Mouse (Mus musculus): ENCODE measurements at regions not wholly inside any gene's neighbourhood (a gene's known extent, or its start where the extent isn't known, plus 50 kb on each side); places are given as distances from the start of the nearest gene placed in this dataset.

- no peak for DNase-seq
Observed at GRCm38 (mm10) chr4:134990651-134991050, 60.0 kb downstream of the Syf2 start.

GRCm38 (mm10) chr4:134993526-134994122 lies 62.9 kb downstream of the Syf2 start:
- peak; percentile 60 to 63 for DNase-seq

- DNase-seq: peak; percentile 90 to 97
Observed at GRCm38 (mm10) chr4:134994205-134994604, 63.5 kb downstream of the Syf2 start.

DNA sequence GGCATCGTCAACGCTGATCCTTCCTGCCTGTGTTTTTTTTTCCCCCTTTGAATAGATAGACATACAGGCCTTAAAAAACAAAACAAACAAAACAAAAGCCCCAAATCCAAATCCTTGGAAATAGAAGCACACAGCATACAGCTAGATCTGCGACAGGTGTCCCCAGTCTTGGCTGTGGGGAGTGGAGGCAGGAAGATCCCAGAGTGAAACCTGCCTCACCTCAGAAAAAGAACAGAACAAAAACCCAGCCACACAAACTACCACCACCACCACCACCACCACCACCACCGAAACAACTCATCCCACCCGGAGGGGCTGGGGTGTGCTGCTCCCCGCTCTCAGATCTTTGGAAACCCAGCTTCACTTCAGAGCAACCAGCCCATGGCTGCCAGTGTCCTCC lies 64.0 kb downstream of the Syf2 start:
- DNase-seq: peak in 1 of 2 experiments; percentile 36

DNA sequence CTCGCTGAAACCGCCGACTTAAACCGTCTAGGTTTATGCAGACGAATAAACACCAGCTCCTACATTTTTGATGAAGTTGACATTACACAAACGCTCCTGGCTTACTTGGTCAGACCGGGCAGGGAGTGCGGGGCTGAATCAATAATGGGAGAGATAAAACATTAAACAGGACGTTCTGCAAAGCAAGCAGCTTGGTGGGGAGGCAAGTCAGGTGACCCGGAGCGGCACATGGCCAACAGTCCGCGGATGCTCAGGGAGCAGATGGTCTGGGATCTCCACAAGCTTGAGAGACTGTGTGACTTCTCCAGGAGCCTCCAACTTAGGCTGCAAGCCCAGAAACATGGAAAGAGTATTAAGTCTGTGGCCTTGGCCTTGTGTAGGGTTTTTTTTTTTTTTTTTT lies 64.4 kb downstream of the Syf2 start:
- DNase-seq: peak; percentile 96 to 98

- no peak for DNase-seq
Observed at GRCm38 (mm10) chr4:134996121-134996520, 65.4 kb downstream of the Syf2 start.

- DNase-seq: no peak
Observed at GRCm38 (mm10) chr4:134997461-134998434, 67.0 kb downstream of the Syf2 start.

DNA sequence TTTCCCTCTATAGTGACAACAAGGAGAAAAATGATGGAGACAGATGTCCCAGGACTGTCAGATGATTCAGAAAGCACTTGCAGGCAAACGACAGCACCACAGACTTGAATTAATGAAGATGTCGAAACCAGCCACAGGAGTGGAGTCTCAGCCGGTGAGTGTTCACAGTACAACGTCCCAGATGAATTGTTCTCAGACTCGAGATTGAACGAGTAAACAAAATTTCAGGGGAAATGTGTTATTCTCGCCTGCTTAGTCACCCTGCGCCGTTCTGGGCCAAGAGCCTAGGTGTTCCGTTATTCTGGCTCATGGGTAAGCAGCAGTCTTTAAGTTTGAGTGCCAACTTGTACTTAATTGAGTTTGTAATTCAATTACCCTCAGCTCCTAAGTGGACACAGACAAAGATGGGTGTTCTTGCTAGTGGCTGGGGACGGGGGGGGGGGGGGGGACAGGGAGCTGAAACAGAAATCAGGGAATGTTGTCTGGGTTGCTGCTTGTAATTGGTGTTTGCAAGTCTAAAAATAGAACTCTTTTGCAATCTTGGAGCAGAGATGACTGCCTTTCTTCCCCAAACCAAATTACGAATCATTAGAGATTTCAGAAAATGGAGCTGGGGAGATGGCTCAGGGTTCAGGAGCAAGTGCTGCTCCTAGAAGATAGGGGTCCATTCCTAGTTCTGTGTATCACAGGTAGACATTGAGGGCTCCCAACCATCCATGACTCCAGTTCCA lies 68.4 kb downstream of the Syf2 start:
- peak in 1 of 2 experiments; percentile 27 for DNase-seq

- no peak for DNase-seq
Observed at GRCm38 (mm10) chr4:135002091-135002925, 71.6 kb downstream of the Syf2 start.

DNA sequence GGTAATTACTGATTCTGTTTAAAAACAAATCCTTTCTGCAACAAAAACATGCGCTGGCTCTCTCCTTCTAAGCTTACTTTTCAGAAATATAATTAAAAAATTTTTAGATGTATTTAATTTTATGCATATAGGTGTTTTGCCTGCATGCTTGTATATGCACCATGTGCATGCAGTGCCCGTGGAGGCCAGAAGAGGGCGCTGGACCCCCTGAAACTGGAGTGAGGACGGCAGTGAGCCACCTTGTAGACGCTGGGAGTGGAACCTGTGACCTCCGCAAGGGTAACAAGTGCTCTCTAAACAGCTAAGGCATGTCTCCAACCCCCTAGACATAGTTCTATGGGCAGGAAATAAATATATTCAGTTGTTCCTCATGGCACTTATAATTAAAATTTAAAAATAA lies 80.7 kb downstream of the Syf2 start:
- no peak for DNase-seq

DNA sequence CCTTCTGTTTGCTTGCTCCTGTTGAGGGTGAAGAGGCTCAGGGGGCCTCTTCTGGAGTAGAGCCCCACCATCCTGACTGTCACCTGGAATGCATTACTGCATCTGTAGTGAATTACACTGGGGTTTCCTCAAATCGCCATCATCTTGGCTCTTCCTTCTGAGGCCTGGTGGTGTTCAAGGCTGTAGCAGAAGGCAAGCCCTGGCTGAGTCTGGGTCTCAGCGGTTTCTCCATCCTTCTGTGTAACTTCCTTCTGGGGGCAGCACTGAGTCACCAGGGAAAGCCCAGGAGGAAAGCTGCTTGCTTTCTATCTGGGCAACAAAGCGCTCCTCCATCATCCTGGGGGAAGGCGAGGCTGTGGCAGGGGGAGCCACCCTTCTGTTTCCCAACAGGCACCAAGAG lies 82.2 kb downstream of the Syf2 start:
- DNase-seq: no peak

- no peak for DNase-seq
Observed at GRCm38 (mm10) chr4:135013932-135014331, 83.2 kb downstream of the Syf2 start.

GRCm38 (mm10) chr4:135018018-135018417 lies 87.3 kb downstream of the Syf2 start:
- peak; percentile 22 to 33 for DNase-seq

DNA sequence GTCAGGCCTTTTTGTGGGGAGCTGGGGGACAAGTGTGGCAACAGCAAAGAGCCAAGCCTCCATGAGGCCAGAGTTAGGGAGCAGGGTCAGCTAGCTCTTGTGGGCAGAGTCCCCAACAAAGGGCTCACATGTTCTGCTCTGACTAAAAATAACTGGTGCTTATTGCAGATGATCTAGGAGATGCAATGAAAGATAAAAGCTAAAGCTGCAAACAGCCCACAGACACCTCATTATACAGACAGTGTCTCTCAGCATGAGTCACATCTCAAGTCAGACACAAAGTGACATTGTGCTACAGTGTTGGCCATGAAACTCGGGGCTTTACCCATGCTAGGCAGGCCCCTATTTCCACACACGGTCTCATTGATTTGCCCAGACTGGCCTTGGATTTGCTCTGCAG lies 88.4 kb downstream of the Syf2 start:
- DNase-seq: no peak

DNA sequence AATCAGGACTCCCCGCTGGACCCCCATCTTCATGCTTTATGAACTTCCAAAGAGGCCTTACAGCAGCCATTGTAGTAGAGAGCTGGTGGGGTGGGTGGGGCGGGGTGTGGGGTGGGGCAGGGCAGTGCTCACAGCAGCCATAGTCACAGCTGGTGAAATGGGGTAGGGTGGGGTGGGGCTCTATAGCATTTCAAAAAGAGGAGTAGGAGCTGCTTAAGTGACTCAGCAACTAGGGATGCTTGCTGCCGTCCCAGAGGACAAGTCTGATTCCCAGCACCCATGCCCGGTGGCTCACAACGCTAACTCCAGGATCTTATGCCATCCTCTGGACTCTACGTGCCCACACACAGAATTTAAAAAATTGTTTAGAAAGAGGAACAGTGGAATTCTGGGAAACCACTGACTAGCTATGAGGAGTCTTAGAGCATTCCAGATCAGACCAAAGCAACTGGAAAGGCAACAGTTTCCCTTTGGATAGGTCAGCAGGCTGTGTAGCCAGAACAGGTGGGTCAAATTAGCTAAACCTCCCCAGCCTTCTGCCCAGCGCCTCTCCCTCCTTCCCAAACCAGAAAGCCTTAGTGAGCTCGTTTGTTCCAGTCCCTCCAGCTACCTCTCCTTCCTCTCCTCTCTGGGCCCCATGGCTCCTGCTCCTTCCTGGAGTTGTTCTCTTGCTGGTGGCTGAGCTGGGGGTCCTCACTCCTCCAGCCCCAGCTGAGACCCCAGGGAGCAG lies 89.7 kb downstream of the Syf2 start:
- DNase-seq: no peak

GRCm38 (mm10) chr4:135023200-135023599 lies 92.5 kb downstream of the Syf2 start:
- no peak for DNase-seq

DNA sequence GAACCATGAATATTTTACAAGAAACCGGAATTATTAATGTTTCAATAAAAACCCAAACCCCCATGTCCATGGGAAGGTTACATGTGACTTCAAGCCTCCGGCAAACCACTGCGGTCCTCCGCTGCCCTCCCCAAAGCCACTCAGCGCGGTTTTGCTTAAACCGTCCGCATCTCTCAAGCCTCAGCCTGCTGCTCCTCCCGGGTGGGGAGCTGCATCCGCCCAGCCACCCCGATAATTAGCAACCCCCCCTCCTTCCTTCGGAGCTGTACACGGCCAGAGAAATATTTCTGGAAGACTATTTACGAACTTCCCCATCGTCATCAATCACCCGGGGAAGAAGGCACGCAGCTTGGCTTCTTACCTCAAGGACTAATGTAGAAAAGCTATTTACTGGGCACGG lies 94.7 kb upstream of the Runx3 start:
- DNase-seq: no peak

DNA sequence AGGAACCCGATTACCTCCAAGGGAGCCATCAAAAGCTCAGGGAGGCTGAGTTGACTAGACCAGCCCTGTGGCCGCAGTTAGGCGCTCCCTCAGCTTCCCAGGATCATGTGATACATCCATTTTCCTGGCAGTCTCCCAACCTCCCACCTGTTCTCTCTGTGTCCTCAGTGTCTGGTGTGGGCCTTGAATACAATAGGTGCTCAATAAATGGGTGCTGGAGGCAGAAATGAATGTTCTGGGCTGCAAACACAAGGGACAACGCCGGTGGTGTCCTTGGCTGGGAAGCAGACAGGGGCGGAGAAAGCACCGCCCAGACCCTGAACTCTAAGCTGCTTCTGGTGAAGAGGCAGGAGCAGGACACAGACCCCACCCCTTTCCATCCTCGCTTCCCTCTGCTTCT lies 93.3 kb upstream of the Runx3 start:
- no peak for DNase-seq

DNA sequence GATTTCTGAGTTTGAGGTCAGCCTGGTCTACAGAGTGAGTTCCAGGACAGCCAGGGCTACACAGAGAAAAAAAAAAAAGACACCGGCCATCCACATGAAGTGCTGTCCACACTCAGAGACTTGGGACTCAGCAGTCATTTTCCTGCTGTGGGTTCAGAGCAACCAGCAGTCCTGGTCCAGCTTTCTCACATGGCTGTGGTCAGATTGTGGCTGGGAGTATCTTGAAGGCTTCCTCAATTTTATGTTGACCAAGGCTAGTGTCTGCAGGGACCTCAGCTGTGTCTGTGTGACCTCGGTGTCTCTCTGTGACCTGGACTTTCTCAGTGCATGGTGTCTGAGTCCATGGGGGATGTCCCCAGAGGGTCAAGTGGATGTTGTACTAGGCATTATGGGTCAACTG lies 90.7 kb upstream of the Runx3 start:
- DNase-seq: no peak

DNA sequence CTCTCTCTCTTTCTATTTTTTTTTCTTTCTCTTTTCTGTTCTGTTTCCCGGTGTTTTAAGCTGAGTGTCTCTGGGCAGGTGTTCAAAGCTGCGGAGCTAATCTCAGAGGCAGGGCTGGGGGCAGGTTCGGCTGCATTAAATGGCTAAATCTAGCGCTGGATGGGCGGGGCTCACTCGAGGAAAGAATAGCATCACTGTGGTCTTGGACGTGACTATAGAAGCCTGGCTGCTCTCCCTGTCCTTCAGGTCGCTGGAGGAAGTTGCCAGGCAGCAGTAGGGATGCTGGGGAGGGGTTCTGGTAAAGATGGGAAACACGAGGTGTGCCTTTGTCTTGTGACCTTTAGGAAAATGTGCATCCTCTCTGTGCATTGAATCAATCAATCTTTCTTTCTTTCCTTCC lies 88.0 kb upstream of the Runx3 start:
- no peak for DNase-seq

GRCm38 (mm10) chr4:135033302-135033701 lies 87.2 kb upstream of the Runx3 start:
- no peak for DNase-seq

DNA sequence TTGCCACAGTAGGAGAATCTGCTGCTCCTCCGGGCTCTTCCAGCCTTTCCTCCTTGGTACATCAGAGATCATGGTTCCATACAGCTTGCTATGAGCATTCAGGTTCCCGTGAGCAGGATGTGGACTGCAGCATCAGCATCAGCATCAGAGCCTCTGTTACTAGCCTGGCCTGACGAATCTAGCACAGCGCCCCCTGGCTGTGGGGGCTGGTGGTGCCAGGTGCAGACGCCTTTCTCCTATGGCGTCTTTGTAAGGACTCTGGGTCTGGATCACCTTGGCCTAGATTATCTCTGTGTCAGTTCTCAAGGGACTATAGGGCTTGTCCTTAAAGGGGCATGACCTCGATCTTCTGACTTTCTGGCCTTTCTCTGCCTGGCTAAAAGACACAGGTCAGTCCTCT lies 86.0 kb upstream of the Runx3 start:
- DNase-seq: peak; percentile 61 to 67

Measured in cerebellum, postnatal 36 days (tissue).